8 mouse cellular contexts compared by ENCODE assay signal in genomic region chr14:118236886-118237289, GRCm38 (mm10). TPM values are rescaled to one million over a fixed set of nuclear protein-coding genes. Genes with fewer than 3 reads are reported as not detected.
DNase-seq lines count a peak whose midpoint lies in the region; ATAC-seq lines count a peak whose summit lies in the region.

Sox21 (minus strand) TSS chr14:118237030.

- no peak within 1 kb of the TSS; the same call in 1 of the 2 replicates for H3K27ac ChIP-seq in embryonic facial prominence, embryonic 11.5 days (replicated peaks; ENCODE audit: low read depth, low read length)

- H3K4me2 ChIP-seq in embryonic facial prominence, embryonic 11.5 days (ENCODE audit: low read depth, low read length) = peak within 1 kb of the TSS; percentile 92

- H3K9ac ChIP-seq in embryonic facial prominence, embryonic 11.5 days (replicated peaks; ENCODE audit: low read length) = peak within 1 kb of the TSS; percentile 58

- peak; percentile 87 for ATAC-seq in embryonic facial prominence, embryonic 11.5 days (replicated peaks; ENCODE audit: insufficient number of reproducible peaks, low FRiP score, low TSS enrichment, low read depth)

- H3K9me3 ChIP-seq in embryonic facial prominence, embryonic 11.5 days (replicated peaks; ENCODE audit: control insufficient read depth, low read length) = no peaks in the 10 kb centered on the region

- intact Hi-C loops in gastrocnemius, postnatal 14 days (cut with DNase I; ENCODE audit: low total_unique reads) = no loop called here

- peaks cover 13% of the 10 kb centered on the region for H3K4me1 ChIP-seq in embryonic facial prominence, embryonic 11.5 days (ENCODE audit: control insufficient read depth, insufficient read depth, low read length)

- H3K27me3 ChIP-seq in embryonic facial prominence, embryonic 11.5 days (ENCODE audit: control insufficient read depth, insufficient read depth, low read length) = peaks cover 46% of the 10 kb centered on the region

- peak; percentile 58 for DNase-seq in urinary bladder, postnatal 14 days (ENCODE audit: low spot score)
- DNase-seq in urinary bladder, adult 2 months (ENCODE audit: low spot score) = no peak
- peak; percentile 74 for DNase-seq in embryonic facial prominence, embryonic 11.5 days (ENCODE audit: low spot score)
- DNase-seq in heart, postnatal 4 days = peak; percentile 16
- DNase-seq in layer of hippocampus, postnatal 14 days (ENCODE audit: low spot score in 2 of 2) = peak; percentile 54 to 71
- peak; percentile 32 for DNase-seq in lung, postnatal 10 days
- DNase-seq in right cerebral cortex, postnatal 36 days (ENCODE audit: low spot score in 2 of 2) = peak; percentile 34
- no peak for DNase-seq in gastrocnemius, postnatal 14 days

- 0% methylated on average over 30 of the region's 34 CpGs for WGBS in embryonic facial prominence, embryonic 11.5 days

- H3K36me3 ChIP-seq in embryonic facial prominence, embryonic 11.5 days (replicated peaks; ENCODE audit: control insufficient read depth, insufficient read depth, low read depth, low read length) = no peaks in the 10 kb centered on the region

- peak within 1 kb of the TSS; percentile 53 for H3K4me3 ChIP-seq in embryonic facial prominence, embryonic 11.5 days (ENCODE audit: low read depth, low read length)

RNA-seq across cellular contexts. Expression of gene Sox21, which starts in this region (rescaled TPM):
- polyA plus RNA-seq in urinary bladder, adult 2 months (2012; rRNA removed) = 0.06 and 0.07 TPM in 2 replicates
- polyA plus RNA-seq in embryonic facial prominence, embryonic 11.5 days (2014; fragmentation: Nextera tagmentation; extraction: Ambion mirVana) = 2.7 and 5.0 TPM in 2 replicates
- not detected for total RNA-seq in heart, postnatal 4 days (2021)
- total RNA-seq in layer of hippocampus, postnatal 14 days (2021) = 1 to 10 TPM; 9.1 to 9.7 TPM
- not detected for total RNA-seq in gastrocnemius, postnatal 14 days (2021)

Comparison
In these comparisons a context has a peak if more than half of its experiments do, and no peak if none do; other contexts are left out.
1. RNA of gene Sox21 (total RNA-seq): 9.1 to 9.7 TPM in layer of hippocampus, postnatal 14 days; not detected in gastrocnemius, postnatal 14 days and not detected in heart, postnatal 4 days; every median in the first group is over 4 times any median in the second.
2. DNase-seq: peak in urinary bladder, postnatal 14 days (single experiment), embryonic facial prominence, embryonic 11.5 days (single experiment), layer of hippocampus, postnatal 14 days (2 of 2), lung, postnatal 10 days (single experiment) and right cerebral cortex, postnatal 36 days (2 of 2); none in urinary bladder, adult 2 months (single experiment) and gastrocnemius, postnatal 14 days (single experiment).
3. Peak in DNase-seq in heart, postnatal 4 days; RNA of the gene not detected or under 1 TPM.